Mouse (Mus musculus) cortical plate, adult 2 months (tissue): ENCODE measurements at regions not wholly inside any gene's neighbourhood (a gene's known extent, or its start where the extent isn't known, plus 50 kb on each side); places are given as distances from the start of the nearest gene placed in this dataset.

Experiments
- CTCF ChIP-seq: fragments of 200-500 bp; IDR thresholded peaks from 2 replicates; pipeline ENCODE4 v1.5.1; 2011; ENCODE audit warnings: mild to moderate bottlenecking, control low read depth, low read length; ENCODE audit not compliant: insufficient read depth; ENCODE audit errors: extremely low read depth
- POLR2A ChIP-seq: fragments of 200-500 bp; IDR thresholded peaks from 2 replicates; pipeline ENCODE4 v1.6.1; 2011; ENCODE audit warnings: mild to moderate bottlenecking, low read length, control low read depth; ENCODE audit not compliant: insufficient read depth; ENCODE audit errors: extremely low read depth

- TF ChIP-seq POLR2A: no peak
- TF ChIP-seq CTCF: no peak
Measured at GRCm38 (mm10) chr12:26206751-26207150, 208.3 kb downstream of the Rnf144a start.
